Mouse (Mus musculus) stomach, embryonic 15.5 days (tissue): ENCODE measurements around the gene Pax8. TPM values are rescaled to one million over a fixed set of nuclear protein-coding genes. Genes with fewer than 3 reads are reported as not detected.

Source experiments
- ATAC-seq: fragments of 200-750 bp; cut with Nextera tagmentation; 2 replicates; pipeline ENCODE4 v1.8.0; 2017; ENCODE audit warnings: low read depth, moderate number of reproducible peaks, moderate TSS enrichment; ENCODE audit not compliant: insufficient read depth, low FRiP score
- H3K27ac ChIP-seq: fragments of 300-500 bp; sonication (generic); 2 replicates; pipeline ENCODE4 v1.5.1; 2015; ENCODE audit warnings: mild to moderate bottlenecking, inconsistent platforms
- H3K27me3 ChIP-seq: fragments of 300-500 bp; sonication (generic); replicated peaks from 2 replicates; pipeline ENCODE4 v1.6.1; 2015; ENCODE audit warnings: inconsistent platforms
- H3K36me3 ChIP-seq: fragments of 300-500 bp; sonication (generic); 2 replicates; pipeline ENCODE4 v1.6.1; 2015; ENCODE audit warnings: inconsistent platforms
- H3K4me1 ChIP-seq: fragments of 300-500 bp; sonication (generic); 2 replicates; pipeline ENCODE4 v1.6.1; 2015; ENCODE audit warnings: inconsistent platforms
- H3K4me2 ChIP-seq: fragments of 300-500 bp; sonication (generic); 2 replicates; pipeline ENCODE4 v1.6.1; 2015; ENCODE audit warnings: mild to moderate bottlenecking, inconsistent platforms
- H3K4me3 ChIP-seq: fragments of 300-500 bp; sonication (generic); replicated peaks from 2 replicates; pipeline ENCODE4 v1.5.1; 2015; ENCODE audit warnings: inconsistent platforms
- H3K9ac ChIP-seq: fragments of 300-500 bp; sonication (generic); 2 replicates; pipeline ENCODE4 v1.6.1; 2015; ENCODE audit warnings: inconsistent platforms
- H3K9me3 ChIP-seq: fragments of 300-500 bp; sonication (generic); 2 replicates; pipeline ENCODE4 v1.6.1; 2016; ENCODE audit warnings: inconsistent platforms
- WGBS: fragments of 180-500 bp; shearing (Covaris S2); methylation state at CpG from one replicate; pipeline ENCODE4 v1.1.7; 2015; 5-methylcytosine and 5-hydroxymethylcytosine counted together
- polyA plus RNA-seq: library from polyadenylated mRNA; unstranded; fragments of >200 nt; fragmentation: Nextera tagmentation; extraction: Ambion mirVana; gene quantifications from 2 replicates; pipeline ENCODE4 v1.2.1, GENCODE M21; 2015

The Pax8 gene
- polyA plus RNA-seq, 1 experiment from 2014 or later: 0.60 TPM

GRCm38 (mm10) chr2:24479906-24480305, 4.5 kb upstream of the Pax8 start:
- Histone ChIP-seq H3K36me3 (no peaks in the 10 kb centered on the region), H3K4me2 (no peak overlapping the region), H3K27ac (no peak overlapping the region), H3K4me3 (no peak overlapping the region), H3K9me3 (no peaks in the 10 kb centered on the region), H3K4me1 (no peaks in the 10 kb centered on the region), H3K27me3 (peaks cover 15% of the 10 kb centered on the region), H3K9ac (no peak overlapping the region)
- 41% methylated on average over 2 of the region's 2 CpGs for WGBS
- no peak for ATAC-seq

DNA sequence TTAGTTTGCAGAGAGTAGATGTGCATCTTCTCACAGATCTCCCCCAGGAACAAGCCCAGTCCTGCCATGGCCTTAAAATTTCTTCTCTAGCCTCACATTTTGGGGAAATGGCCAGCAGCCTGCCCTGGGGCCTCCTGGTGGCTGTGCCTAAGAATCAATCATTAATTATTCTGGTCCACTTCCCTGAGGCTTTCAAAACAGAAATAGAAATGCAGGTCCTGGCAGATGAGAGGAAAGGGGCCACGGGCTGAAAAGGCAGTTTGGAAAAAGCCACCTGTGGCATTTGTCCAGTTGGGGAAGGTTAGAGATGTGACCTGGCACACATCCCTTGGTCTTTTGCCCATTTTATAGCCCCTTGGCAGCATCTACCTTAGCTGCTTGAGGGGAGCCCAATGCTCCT, 3.8 kb upstream of the Pax8 start:
- peaks cover 4% of the 10 kb centered on the region for H3K4me1 ChIP-seq
- H3K27me3 ChIP-seq: peaks cover 23% of the 10 kb centered on the region
- H3K9me3 ChIP-seq: no peaks in the 10 kb centered on the region
- H3K36me3 ChIP-seq: no peaks in the 10 kb centered on the region
- 6% methylated on average over 1 of the region's 1 CpGs for WGBS
- peak overlapping the region; percentile 4; the same call in 1 of the 2 replicates for H3K27ac ChIP-seq
- no peak overlapping the region for H3K4me3 ChIP-seq
- H3K9ac ChIP-seq: no peak overlapping the region
- ATAC-seq: no peak
- H3K4me2 ChIP-seq: no peak overlapping the region

DNA sequence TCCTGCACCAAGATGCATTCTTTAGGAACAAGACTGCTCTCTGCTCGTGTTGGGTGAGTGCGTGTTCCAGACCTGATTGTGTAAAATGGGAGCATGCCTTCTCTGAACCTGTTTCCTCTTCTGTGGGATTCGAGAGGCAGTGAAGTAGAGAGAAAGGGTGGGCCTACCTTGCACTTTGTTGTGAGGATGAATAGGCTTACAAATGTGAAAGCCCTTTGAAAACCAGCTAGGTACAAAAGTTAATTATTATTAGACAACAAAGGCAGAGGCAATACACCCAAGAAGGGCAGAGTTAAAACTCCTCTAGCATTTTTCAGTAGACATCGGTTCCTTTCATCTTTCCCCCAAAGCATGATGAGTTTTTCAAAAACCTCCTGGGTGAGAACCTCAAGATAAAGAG, 3.2 kb upstream of the Pax8 start:
- WGBS: 59% methylated on average over 4 of the region's 4 CpGs
- ATAC-seq: no peak
- H3K36me3 ChIP-seq: no peaks in the 10 kb centered on the region
- H3K9ac ChIP-seq: no peak overlapping the region
- no peak overlapping the region for H3K4me3 ChIP-seq
- H3K27me3 ChIP-seq: peaks cover 28% of the 10 kb centered on the region
- peak overlapping the region; percentile 52; the same call in 1 of the 2 replicates for H3K27ac ChIP-seq
- no peak overlapping the region for H3K4me2 ChIP-seq
- H3K9me3 ChIP-seq: no peaks in the 10 kb centered on the region
- peaks cover 9% of the 10 kb centered on the region for H3K4me1 ChIP-seq

- Histone ChIP-seq H3K4me1 (peaks cover 11% of the 10 kb centered on the region), H3K9ac (no peak overlapping the region), H3K27me3 (peaks cover 43% of the 10 kb centered on the region), H3K4me2 (peak overlapping the region; percentile 59; the same call in 1 of the 2 replicates), H3K36me3 (no peaks in the 10 kb centered on the region), H3K27ac (no peak overlapping the region), H3K4me3 (peak overlapping the region; percentile 27; the same call in 1 of the 2 replicates), H3K9me3 (no peaks in the 10 kb centered on the region)
- WGBS: 47% methylated on average over 29 of the region's 29 CpGs
- ATAC-seq: no peak
Measured at GRCm38 (mm10) chr2:24474514-24475378, 653 bp downstream of the Pax8 start.

- Histone ChIP-seq H3K27ac (no peak overlapping the region), H3K4me3 (peak overlapping the region; percentile 27; the same call in 1 of the 2 replicates), H3K4me2 (peak overlapping the region; percentile 59), H3K27me3 (peaks cover 45% of the 10 kb centered on the region), H3K9me3 (no peaks in the 10 kb centered on the region), H3K4me1 (peaks cover 11% of the 10 kb centered on the region), H3K36me3 (no peaks in the 10 kb centered on the region), H3K9ac (no peak overlapping the region)
- WGBS: 3% methylated on average over 56 of the region's 56 CpGs
- ATAC-seq: no peak
Measured at GRCm38 (mm10) chr2:24473641-24474511, 1.5 kb downstream of the Pax8 start.

- no peak overlapping the region for H3K4me3 ChIP-seq
- no peaks in the 10 kb centered on the region for H3K36me3 ChIP-seq
- no peak overlapping the region for H3K9ac ChIP-seq
- WGBS: 8% methylated on average over 11 of the region's 11 CpGs
- H3K4me2 ChIP-seq: no peak overlapping the region
- ATAC-seq: no peak
- H3K27me3 ChIP-seq: peaks cover 45% of the 10 kb centered on the region
- no peaks in the 10 kb centered on the region for H3K9me3 ChIP-seq
- H3K27ac ChIP-seq: no peak overlapping the region
- peaks cover 11% of the 10 kb centered on the region for H3K4me1 ChIP-seq
Measured at GRCm38 (mm10) chr2:24472677-24473076, 2.7 kb downstream of the Pax8 start.

- Histone ChIP-seq H3K27ac (no peak overlapping the region), H3K36me3 (no peaks in the 10 kb centered on the region), H3K4me2 (no peak overlapping the region), H3K9ac (no peak overlapping the region), H3K27me3 (peaks cover 45% of the 10 kb centered on the region), H3K4me1 (peaks cover 11% of the 10 kb centered on the region), H3K9me3 (no peaks in the 10 kb centered on the region), H3K4me3 (no peak overlapping the region)
- ATAC-seq: no peak
- 8% methylated on average over 7 of the region's 7 CpGs for WGBS
Measured at GRCm38 (mm10) chr2:24472111-24472510, 3.3 kb downstream of the Pax8 start.

DNA sequence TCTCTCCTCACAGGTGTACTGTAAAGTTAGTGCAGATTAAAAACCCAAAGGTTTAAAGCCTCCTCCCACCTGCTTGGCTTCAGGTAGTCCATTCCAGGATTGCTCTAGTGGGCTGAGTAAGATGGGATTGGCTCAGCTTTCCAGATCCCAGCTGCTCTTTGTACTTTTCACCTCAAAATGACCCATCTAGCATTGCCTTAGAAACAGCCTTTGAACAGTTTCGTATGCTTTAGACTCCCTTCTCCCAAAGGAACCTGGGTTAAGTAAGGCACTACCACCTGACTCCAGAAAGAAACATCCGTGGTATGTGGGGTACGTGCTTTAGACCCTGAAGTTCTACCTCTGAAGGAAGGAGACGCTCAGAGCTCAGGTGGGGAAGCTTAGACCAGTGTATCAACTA, 6.3 kb downstream of the Pax8 start:
- Histone ChIP-seq H3K4me3 (no peak overlapping the region), H3K4me1 (peaks cover 7% of the 10 kb centered on the region), H3K27me3 (peaks cover 21% of the 10 kb centered on the region), H3K4me2 (no peak overlapping the region), H3K9ac (no peak overlapping the region), H3K27ac (no peak overlapping the region), H3K36me3 (no peaks in the 10 kb centered on the region), H3K9me3 (no peaks in the 10 kb centered on the region)
- 42% methylated on average over 4 of the region's 4 CpGs for WGBS
- 0 out of 2 replicates have a peak, but pooled peaks have one; percentile 43 for ATAC-seq

GRCm38 (mm10) chr2:24468430-24468829, 7.0 kb downstream of the Pax8 start:
- no peak overlapping the region for H3K27ac ChIP-seq
- H3K9ac ChIP-seq: no peak overlapping the region
- no peaks in the 10 kb centered on the region for H3K36me3 ChIP-seq
- H3K4me3 ChIP-seq: no peak overlapping the region
- no peaks in the 10 kb centered on the region for H3K9me3 ChIP-seq
- no peak for ATAC-seq
- no peak overlapping the region for H3K4me2 ChIP-seq
- peaks cover 15% of the 10 kb centered on the region for H3K27me3 ChIP-seq
- H3K4me1 ChIP-seq: no peaks in the 10 kb centered on the region
- WGBS: 43% methylated on average over 1 of the region's 1 CpGs

DNA sequence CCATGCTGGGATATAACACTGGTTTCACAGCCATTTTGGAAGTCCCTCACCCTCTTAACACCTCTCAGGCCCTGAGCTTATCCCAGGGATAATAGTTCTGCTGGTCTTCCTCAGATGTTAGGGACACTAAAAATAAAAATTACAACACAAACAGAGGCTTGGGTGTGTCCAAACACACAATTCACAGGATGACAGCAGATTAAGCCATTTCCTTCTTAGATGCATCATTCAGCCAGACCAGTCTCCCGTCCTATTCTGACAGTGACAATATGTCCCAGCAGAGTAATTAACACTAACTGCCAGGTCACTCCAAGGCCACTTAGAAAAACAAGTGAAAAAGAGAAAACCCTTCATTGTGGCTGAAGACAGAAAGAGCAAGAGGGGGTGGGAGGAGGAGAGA, 8.2 kb downstream of the Pax8 start:
- Histone ChIP-seq H3K36me3 (no peaks in the 10 kb centered on the region), H3K27me3 (0 out of 2 replicates have a peak, but pooled peaks cover 6% of the 10 kb centered on the region), H3K9me3 (no peaks in the 10 kb centered on the region), H3K4me2 (no peak overlapping the region), H3K4me3 (no peak overlapping the region), H3K27ac (no peak overlapping the region), H3K9ac (no peak overlapping the region), H3K4me1 (no peaks in the 10 kb centered on the region)
- 13% methylated on average over 1 of the region's 1 CpGs for WGBS
- ATAC-seq: no peak

DNA sequence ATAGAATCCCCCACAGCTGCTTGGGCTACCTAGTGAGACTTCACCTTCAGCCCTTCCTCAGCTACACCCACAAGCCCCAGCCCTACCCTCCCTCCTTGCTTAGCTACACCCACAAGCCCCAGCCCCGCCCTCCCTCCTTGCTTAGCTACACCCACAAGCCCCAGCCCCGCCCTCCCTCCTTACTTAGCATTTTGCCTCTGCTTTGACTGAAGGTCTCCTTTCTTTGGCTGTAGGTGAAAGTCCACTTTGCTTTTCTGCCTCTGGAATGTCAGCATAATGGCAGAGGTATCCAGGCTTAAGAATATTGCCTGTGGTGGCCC, 14.6 kb downstream of the Pax8 start:
- H3K4me1 ChIP-seq: no peaks in the 10 kb centered on the region
- H3K9me3 ChIP-seq: no peaks in the 10 kb centered on the region
- no peaks in the 10 kb centered on the region for H3K27me3 ChIP-seq
- H3K4me2 ChIP-seq: 0 out of 2 replicates have a peak overlapping the region, but pooled peaks have one; percentile 29
- no peak overlapping the region for H3K4me3 ChIP-seq
- H3K36me3 ChIP-seq: no peaks in the 10 kb centered on the region
- no peak overlapping the region for H3K9ac ChIP-seq
- 15% methylated on average over 2 of the region's 2 CpGs for WGBS
- H3K27ac ChIP-seq: peak overlapping the region; percentile 22; the same call in 1 of the 2 replicates
- ATAC-seq: peak; percentile 84
